Mouse (Mus musculus): ENCODE data around the gene Rabl3. TPM values are rescaled to one million over a fixed set of nuclear protein-coding genes. Genes with fewer than 3 reads are reported as not detected.

Rabl3 gene
- polyA plus RNA-seq, 1 experiment from 2014 or later, result 29.6 TPM

- Histone ChIP-seq H3K9ac (ENCODE audit: low read depth, low read length) (no peak overlapping the region), H3K27ac (ENCODE audit: low read depth, low read length) (no peak overlapping the region), H3K9me3 (ENCODE audit: control insufficient read depth, low read length) (no peaks in the 10 kb centered on the region), H3K27me3 (replicated peaks; ENCODE audit: control insufficient read depth, insufficient read depth, low read length) (no peaks in the 10 kb centered on the region), H3K4me1 (replicated peaks; ENCODE audit: control insufficient read depth, insufficient read depth, low read length) (no peaks in the 10 kb centered on the region), H3K4me3 (ENCODE audit: low read depth, low read length) (no peak overlapping the region), H3K36me3 (ENCODE audit: control insufficient read depth, insufficient read depth, low read length) (peaks cover 25% of the 10 kb centered on the region), H3K4me2 (no peak overlapping the region)
- WGBS, result 93% methylated on average over 4 of the region's 4 CpGs
- no peak for DNase-seq (ENCODE audit: low spot score)
- ATAC-seq (replicated peaks; ENCODE audit: low FRiP score), result no peak
Measured at GRCm38 (mm10) chr16:37517596-37518211, 22.0 kb upstream of the Rabl3 start.

- Histone ChIP-seq H3K4me1 (replicated peaks; ENCODE audit: control insufficient read depth, insufficient read depth, low read length) (no peaks in the 10 kb centered on the region), H3K36me3 (ENCODE audit: control insufficient read depth, insufficient read depth, low read length) (peaks cover 30% of the 10 kb centered on the region), H3K9me3 (ENCODE audit: control insufficient read depth, low read length) (no peaks in the 10 kb centered on the region), H3K9ac (ENCODE audit: low read depth, low read length) (no peak overlapping the region), H3K27ac (ENCODE audit: low read depth, low read length) (no peak overlapping the region), H3K27me3 (replicated peaks; ENCODE audit: control insufficient read depth, insufficient read depth, low read length) (no peaks in the 10 kb centered on the region), H3K4me2 (no peak overlapping the region), H3K4me3 (ENCODE audit: low read depth, low read length) (no peak overlapping the region)
- no peak for DNase-seq (ENCODE audit: low spot score)
- WGBS, result 73% methylated on average over 2 of the region's 2 CpGs
- no peak for ATAC-seq (replicated peaks; ENCODE audit: low FRiP score)
Measured at GRCm38 (mm10) chr16:37518662-37519061, 21.0 kb upstream of the Rabl3 start.

GRCm38 (mm10) chr16:37519721-37520120 is 20.0 kb upstream of the Rabl3 start:
- H3K9me3 ChIP-seq (ENCODE audit: control insufficient read depth, low read length), result no peaks in the 10 kb centered on the region
- ATAC-seq (replicated peaks; ENCODE audit: low FRiP score) (no peak), DNase-seq (ENCODE audit: low spot score) (no peak)
- H3K4me2 ChIP-seq, result no peak overlapping the region
- no peak overlapping the region for H3K9ac ChIP-seq (ENCODE audit: low read depth, low read length)
- WGBS, result 92% methylated on average over 1 of the region's 1 CpGs
- no peaks in the 10 kb centered on the region for H3K4me1 ChIP-seq (replicated peaks; ENCODE audit: control insufficient read depth, insufficient read depth, low read length)
- no peak overlapping the region for H3K4me3 ChIP-seq (ENCODE audit: low read depth, low read length)
- H3K27ac ChIP-seq (ENCODE audit: low read depth, low read length), result no peak overlapping the region
- peaks cover 38% of the 10 kb centered on the region for H3K36me3 ChIP-seq (ENCODE audit: control insufficient read depth, insufficient read depth, low read length)
- H3K27me3 ChIP-seq (replicated peaks; ENCODE audit: control insufficient read depth, insufficient read depth, low read length), result no peaks in the 10 kb centered on the region

- no peak for DNase-seq (ENCODE audit: low spot score)
- no peak for ATAC-seq (replicated peaks; ENCODE audit: low FRiP score)
- Histone ChIP-seq H3K4me3 (ENCODE audit: low read depth, low read length) (no peak overlapping the region), H3K9ac (ENCODE audit: low read depth, low read length) (no peak overlapping the region), H3K36me3 (ENCODE audit: control insufficient read depth, insufficient read depth, low read length) (peaks cover 38% of the 10 kb centered on the region), H3K27ac (ENCODE audit: low read depth, low read length) (no peak overlapping the region), H3K9me3 (ENCODE audit: control insufficient read depth, low read length) (no peaks in the 10 kb centered on the region), H3K4me1 (replicated peaks; ENCODE audit: control insufficient read depth, insufficient read depth, low read length) (no peaks in the 10 kb centered on the region), H3K27me3 (replicated peaks; ENCODE audit: control insufficient read depth, insufficient read depth, low read length) (no peaks in the 10 kb centered on the region), H3K4me2 (no peak overlapping the region)
- WGBS, result 94% methylated on average over 2 of the region's 2 CpGs
Measured at GRCm38 (mm10) chr16:37520190-37521040, 19.3 kb upstream of the Rabl3 start.

- Histone ChIP-seq H3K4me2 (no peak overlapping the region), H3K4me1 (replicated peaks; ENCODE audit: control insufficient read depth, insufficient read depth, low read length) (no peaks in the 10 kb centered on the region), H3K36me3 (ENCODE audit: control insufficient read depth, insufficient read depth, low read length) (peaks cover 39% of the 10 kb centered on the region), H3K9me3 (ENCODE audit: control insufficient read depth, low read length) (no peaks in the 10 kb centered on the region), H3K4me3 (ENCODE audit: low read depth, low read length) (no peak overlapping the region), H3K9ac (ENCODE audit: low read depth, low read length) (no peak overlapping the region), H3K27me3 (replicated peaks; ENCODE audit: control insufficient read depth, insufficient read depth, low read length) (no peaks in the 10 kb centered on the region), H3K27ac (ENCODE audit: low read depth, low read length) (no peak overlapping the region)
- ATAC-seq (replicated peaks; ENCODE audit: low FRiP score) (no peak), DNase-seq (ENCODE audit: low spot score) (no peak)
- WGBS, result 93% methylated on average over 7 of the region's 7 CpGs
Measured at GRCm38 (mm10) chr16:37522100-37522697, 17.5 kb upstream of the Rabl3 start.

- no peak overlapping the region for H3K9ac ChIP-seq (ENCODE audit: low read depth, low read length)
- no peaks in the 10 kb centered on the region for H3K27me3 ChIP-seq (replicated peaks; ENCODE audit: control insufficient read depth, insufficient read depth, low read length)
- 90% methylated on average over 2 of the region's 2 CpGs for WGBS
- DNase-seq (ENCODE audit: low spot score) (no peak), ATAC-seq (replicated peaks; ENCODE audit: low FRiP score) (no peak)
- H3K36me3 ChIP-seq (ENCODE audit: control insufficient read depth, insufficient read depth, low read length), result peaks cover 31% of the 10 kb centered on the region
- H3K4me1 ChIP-seq (replicated peaks; ENCODE audit: control insufficient read depth, insufficient read depth, low read length), result no peaks in the 10 kb centered on the region
- H3K27ac ChIP-seq (ENCODE audit: low read depth, low read length), result no peak overlapping the region
- H3K4me3 ChIP-seq (ENCODE audit: low read depth, low read length), result no peak overlapping the region
- H3K4me2 ChIP-seq, result no peak overlapping the region
- no peaks in the 10 kb centered on the region for H3K9me3 ChIP-seq (ENCODE audit: control insufficient read depth, low read length)
Measured at GRCm38 (mm10) chr16:37525121-37525520, 14.6 kb upstream of the Rabl3 start.

- peaks cover 19% of the 10 kb centered on the region for H3K36me3 ChIP-seq (ENCODE audit: control insufficient read depth, insufficient read depth, low read length)
- no peaks in the 10 kb centered on the region for H3K4me1 ChIP-seq (replicated peaks; ENCODE audit: control insufficient read depth, insufficient read depth, low read length)
- no peak overlapping the region for H3K4me3 ChIP-seq (ENCODE audit: low read depth, low read length)
Measured at GRCm38 (mm10) chr16:37526688-37527223, 12.9 kb upstream of the Rabl3 start.

GRCm38 (mm10) chr16:37530170-37530569 is 9.5 kb upstream of the Rabl3 start:
- H3K27me3 ChIP-seq (replicated peaks; ENCODE audit: control insufficient read depth, insufficient read depth, low read length), result no peaks in the 10 kb centered on the region

More at GRCm38 (mm10) chr16:37526688-37527223, 12.9 kb upstream of the Rabl3 start:
- no peak for DNase-seq (ENCODE audit: low spot score)
- no peak overlapping the region for H3K27ac ChIP-seq (ENCODE audit: low read depth, low read length)
- no peak for ATAC-seq (replicated peaks; ENCODE audit: low FRiP score)
- H3K9me3 ChIP-seq (ENCODE audit: control insufficient read depth, low read length), result no peaks in the 10 kb centered on the region
- no peaks in the 10 kb centered on the region for H3K27me3 ChIP-seq (replicated peaks; ENCODE audit: control insufficient read depth, insufficient read depth, low read length)
- 89% methylated on average over 3 of the region's 3 CpGs for WGBS
- H3K4me2 ChIP-seq, result no peak overlapping the region
- H3K9ac ChIP-seq (ENCODE audit: low read depth, low read length), result no peak overlapping the region

More at GRCm38 (mm10) chr16:37530170-37530569, 9.5 kb upstream of the Rabl3 start:
- ATAC-seq (replicated peaks; ENCODE audit: low FRiP score) (no peak), DNase-seq (ENCODE audit: low spot score) (no peak)
- peaks cover 13% of the 10 kb centered on the region for H3K36me3 ChIP-seq (ENCODE audit: control insufficient read depth, insufficient read depth, low read length)
- no peak overlapping the region for H3K27ac ChIP-seq (ENCODE audit: low read depth, low read length)
- H3K4me1 ChIP-seq (replicated peaks; ENCODE audit: control insufficient read depth, insufficient read depth, low read length), result no peaks in the 10 kb centered on the region
- 82% methylated on average over 6 of the region's 6 CpGs for WGBS
- no peaks in the 10 kb centered on the region for H3K9me3 ChIP-seq (ENCODE audit: control insufficient read depth, low read length)
- no peak overlapping the region for H3K9ac ChIP-seq (ENCODE audit: low read depth, low read length)
- no peak overlapping the region for H3K4me2 ChIP-seq
- H3K4me3 ChIP-seq (ENCODE audit: low read depth, low read length), result no peak overlapping the region
